Mouse (Mus musculus): ENCODE data around the gene Nhlrc3.

The Nhlrc3 gene

DNA sequence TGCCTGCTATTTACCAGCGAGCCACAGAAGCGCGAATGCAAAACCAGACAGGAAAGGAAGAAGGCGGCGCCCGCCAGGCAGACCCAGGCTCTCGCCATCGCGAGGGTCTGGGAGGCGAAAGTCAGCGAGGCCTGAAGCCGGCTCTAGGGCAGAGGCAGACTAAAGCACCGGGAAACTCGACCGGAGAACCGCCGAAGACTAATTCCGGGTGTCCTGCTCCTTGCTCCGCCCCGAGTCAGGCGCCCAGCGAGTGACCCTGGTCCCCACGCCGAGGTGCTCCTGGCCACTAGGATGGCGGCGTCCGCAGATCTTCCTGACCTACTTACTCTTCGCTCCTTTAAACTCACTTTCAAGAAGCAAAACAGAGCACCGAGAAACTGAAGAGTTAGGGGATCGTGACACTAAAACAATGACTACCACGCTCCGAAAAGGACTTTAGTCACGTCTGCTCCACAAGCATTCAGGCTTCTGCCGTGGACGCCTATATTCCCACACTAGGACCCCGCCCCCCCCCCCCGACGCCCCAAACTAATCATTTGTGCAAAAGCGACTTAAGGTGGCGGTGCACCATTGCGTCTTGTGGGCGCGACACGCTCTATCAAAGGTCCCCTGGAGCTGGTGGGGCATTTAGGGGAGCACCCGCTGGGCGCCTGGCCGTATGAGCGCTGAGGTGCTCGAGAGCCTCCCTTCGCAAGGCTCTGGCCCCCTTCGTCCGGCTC, at the start of gene Nhlrc3, which contains the start of gene Proser1:
Nhlrc3 (minus strand) TSS at position 287 of the 719 bp plus-strand sequence.
Proser1 (plus strand) TSS at position 621 of the 719 bp plus-strand sequence.
- DNase-seq (ENCODE audit: low read depth, low spot score): peak; percentile 95

DNA sequence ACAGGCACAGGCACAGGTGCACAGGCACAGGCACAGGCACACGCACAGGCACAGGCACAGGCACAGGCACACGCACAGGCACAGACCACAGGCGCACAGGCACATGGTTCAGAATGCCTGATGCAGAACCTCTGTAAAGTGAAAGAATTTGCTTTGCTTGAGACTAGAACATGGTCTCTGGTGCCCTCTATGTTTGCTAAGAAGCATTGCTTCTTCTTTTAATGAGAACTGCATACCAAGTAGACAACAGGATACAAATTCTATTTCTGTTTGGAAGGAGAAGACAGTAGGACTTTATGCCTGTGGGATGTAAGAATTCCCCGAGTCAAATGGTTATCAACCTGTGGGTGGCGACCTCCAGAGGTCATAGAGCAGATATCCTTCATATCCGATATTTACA, 39.3 kb upstream of the Nhlrc3 start:
- DNase-seq (ENCODE audit: low read depth, low spot score): no peak

DNA sequence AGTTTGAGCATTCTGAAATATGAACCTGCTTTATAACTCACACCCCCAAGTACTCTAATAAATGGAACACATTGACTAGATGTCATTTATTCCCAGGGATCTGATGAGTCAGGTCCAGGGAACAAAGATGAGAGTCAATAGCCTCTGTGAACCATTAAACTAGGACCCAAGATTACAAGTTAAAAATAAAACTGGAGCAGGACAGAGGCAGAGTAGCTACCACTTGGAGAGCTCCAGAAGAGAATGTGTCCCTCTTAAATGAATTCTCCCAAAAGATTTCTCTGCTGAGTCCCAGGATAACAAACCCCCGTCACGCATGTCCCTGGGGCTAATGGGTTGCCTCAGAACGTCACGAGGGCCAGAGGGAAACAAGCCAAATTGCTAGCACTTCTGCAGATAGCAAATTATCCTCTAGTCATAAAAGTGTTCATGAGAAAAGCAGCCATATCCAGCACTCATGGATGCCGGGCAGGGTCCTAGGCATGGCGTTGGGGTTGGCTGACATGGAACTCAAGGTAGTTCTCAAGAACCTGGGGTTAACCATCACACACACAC, 35.3 kb upstream of the Nhlrc3 start:
- DNase-seq (ENCODE audit: low read depth, low spot score): no peak

GRCm38 (mm10) chr3:53488353-53488752, 25.2 kb upstream of the Nhlrc3 start, which contains the start of gene Stoml3:
Gene Stoml3 (plus strand): TSS chr3:53488653.
- DNase-seq (ENCODE audit: low read depth, low spot score): no peak

- no peak for DNase-seq (ENCODE audit: low read depth, low spot score)
These were observed 24.0 kb upstream of the Nhlrc3 start for GRCm38 (mm10) chr3:53486996-53487576.

GRCm38 (mm10) chr3:53486561-53486960, 23.4 kb upstream of the Nhlrc3 start:
- no peak for DNase-seq (ENCODE audit: low read depth, low spot score)

- DNase-seq (ENCODE audit: low read depth, low spot score): no peak
These were observed 20.4 kb upstream of the Nhlrc3 start for GRCm38 (mm10) chr3:53483414-53484059.

DNA sequence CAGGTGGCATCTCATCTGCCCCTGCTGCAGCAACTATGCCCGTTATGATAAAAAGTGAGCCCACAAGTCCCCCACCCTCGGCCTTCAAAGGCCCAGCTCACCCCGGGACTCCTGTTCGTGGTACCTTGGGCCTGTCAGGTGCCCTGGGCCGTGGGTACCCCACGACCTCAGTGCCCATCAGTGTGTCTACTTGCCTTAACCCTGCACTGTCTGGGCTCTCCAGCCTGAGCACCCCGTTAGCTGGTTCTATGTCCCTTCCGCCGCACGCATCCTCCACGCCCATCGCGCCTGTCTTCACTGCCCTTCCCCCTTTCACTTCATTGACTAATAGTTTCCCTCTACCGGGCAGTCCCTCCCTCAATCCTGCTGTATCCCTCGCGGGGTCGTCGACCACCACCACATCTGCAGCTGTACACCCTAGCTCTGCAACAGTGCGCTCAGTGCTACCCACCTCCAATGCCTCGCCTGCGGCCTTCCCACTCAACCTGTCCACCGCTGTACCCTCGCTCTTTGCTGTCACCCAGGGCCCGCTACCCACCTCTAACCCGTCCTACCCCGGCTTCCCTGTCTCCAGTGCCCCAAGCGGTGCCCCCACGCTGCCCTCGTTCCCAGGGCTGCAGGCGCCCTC, 15.4 kb upstream of the Nhlrc3 start:
- no peak for DNase-seq (ENCODE audit: low read depth, low spot score)

- DNase-seq (ENCODE audit: low read depth, low spot score): no peak
These were observed 14.3 kb upstream of the Nhlrc3 start for GRCm38 (mm10) chr3:53477468-53477867.

DNA sequence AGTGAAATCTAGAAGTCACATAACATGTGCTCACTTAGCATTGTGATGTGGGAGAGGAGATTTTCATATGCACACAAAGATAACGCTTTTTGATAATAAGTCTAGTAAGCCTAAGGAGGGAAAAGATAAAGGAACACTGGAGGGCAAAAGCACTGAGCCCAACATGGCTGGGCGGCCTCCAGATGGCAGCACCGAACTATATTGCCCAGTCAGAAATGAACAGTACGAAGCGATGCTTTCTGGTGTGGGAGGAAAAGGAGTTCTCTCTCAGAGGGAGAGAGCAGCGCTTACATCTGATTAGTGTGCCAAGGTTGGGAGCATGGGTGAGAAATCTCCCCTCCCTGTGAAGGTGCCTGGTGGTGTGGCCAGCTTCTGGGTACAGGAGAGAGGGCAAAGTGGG, 12.8 kb upstream of the Nhlrc3 start:
- peak; percentile 26 for DNase-seq (ENCODE audit: low read depth, low spot score)

GRCm38 (mm10) chr3:53474179-53474578, 11.0 kb upstream of the Nhlrc3 start:
- no peak for DNase-seq (ENCODE audit: low read depth, low spot score)

DNA sequence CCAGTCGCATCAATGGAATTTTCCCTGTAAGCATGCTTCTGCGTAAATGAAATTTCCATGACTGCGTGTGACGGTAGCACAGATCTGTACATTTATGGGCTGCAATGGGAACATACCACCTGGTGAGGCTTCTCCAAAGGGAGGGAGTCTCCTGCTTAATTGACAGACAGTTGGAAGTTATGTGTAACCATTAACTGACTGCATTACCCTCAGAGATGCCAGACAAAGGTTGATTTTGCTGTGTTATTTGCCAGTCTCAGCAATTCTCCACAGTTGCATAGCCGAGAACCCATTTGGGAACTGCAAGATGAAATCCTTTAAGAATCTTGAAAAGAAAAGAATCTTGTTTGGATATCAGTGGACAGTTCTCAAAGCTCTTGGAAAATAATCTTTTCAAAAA, 8.9 kb upstream of the Nhlrc3 start:
- DNase-seq (ENCODE audit: low read depth, low spot score): no peak

- no peak for DNase-seq (ENCODE audit: low read depth, low spot score)
These were observed 6.5 kb upstream of the Nhlrc3 start for GRCm38 (mm10) chr3:53469650-53470049.

DNA sequence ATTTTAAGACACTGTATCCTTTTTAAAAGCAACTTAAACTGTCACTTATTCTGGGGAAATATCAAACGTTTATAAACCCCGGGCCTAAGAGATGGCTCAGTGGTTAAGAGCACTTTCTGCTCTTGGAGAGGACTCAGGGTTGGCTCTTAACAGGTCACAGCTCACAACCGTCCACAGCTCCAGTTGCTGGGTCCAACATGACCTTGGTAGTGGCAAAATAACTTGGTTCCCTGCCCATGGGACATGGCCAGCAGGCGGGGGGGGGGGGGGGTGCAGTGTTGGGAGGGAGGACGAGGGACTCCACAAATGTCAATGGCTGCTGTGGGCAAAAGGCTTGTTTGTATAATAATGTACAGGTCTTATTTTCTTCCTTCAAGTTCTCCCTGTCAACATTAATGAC, 4.2 kb upstream of the Nhlrc3 start:
- DNase-seq (ENCODE audit: low read depth, low spot score): no peak

DNA sequence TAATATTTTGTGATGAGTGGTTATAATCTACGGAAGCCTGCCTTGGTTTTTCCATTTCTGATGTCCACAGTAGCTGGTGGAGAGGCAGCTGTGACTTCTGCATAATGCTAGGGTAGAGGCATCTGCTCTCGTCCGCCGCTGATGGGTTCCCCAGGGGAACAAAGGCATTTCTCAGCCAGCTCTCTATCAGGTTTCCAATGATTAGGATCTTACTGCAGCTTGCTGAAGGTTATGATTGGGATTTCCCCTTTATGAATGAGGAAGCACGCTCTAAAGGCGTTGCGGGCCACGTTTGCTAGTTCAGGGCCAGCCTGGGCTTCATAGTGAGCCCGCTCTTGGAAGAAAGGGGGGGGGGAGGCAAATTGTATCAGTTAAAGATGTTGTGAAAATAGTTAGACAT, 3.3 kb upstream of the Nhlrc3 start:
- no peak for DNase-seq (ENCODE audit: low read depth, low spot score)

DNA sequence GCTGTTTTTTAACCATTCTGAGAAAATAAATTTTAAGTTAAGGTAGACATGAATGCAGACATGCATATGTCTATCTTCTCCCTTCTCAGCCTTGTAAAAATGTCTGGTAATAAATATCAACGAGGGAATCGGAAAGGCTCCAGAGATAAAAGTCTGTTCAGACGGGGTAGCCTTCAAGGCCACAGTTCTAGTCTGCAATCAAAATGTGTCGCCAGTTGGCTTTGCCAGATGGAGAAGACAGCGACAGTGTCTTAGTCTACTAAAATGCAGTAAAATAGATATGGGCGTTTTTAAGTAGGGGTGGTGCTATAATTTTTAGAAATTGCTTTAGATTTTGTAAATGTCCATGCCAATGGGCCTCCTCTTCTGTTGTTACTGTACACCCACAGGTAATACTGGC, 2.2 kb upstream of the Nhlrc3 start:
- DNase-seq (ENCODE audit: low read depth, low spot score): no peak

DNA sequence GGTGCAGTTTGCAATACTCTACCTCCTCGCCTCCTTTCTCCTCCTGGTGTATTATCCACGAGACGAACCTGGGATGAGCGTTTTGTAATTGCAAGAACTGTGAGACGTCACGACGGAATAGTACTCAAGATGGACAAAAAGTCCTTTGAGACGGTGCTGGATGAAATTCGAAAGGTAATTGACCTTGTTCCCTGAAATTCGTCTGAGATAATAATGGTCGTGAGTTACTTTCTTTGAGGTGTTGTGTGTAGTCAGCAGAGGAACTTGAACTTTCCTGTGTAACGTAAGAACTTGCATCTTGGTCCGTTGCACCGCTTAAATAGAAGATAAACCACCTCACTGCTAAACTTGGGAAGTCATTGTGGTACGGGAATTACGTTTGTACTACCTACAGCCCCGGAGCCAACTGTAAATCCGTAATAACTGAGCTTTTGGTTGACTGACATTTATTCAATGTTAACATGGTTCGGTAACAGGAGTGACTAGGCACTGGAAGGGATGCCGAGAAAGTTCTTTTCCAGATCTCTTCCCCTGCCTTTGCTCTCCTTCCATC, 1.1 kb upstream of the Nhlrc3 start:
- DNase-seq (ENCODE audit: low read depth, low spot score): no peak

DNA sequence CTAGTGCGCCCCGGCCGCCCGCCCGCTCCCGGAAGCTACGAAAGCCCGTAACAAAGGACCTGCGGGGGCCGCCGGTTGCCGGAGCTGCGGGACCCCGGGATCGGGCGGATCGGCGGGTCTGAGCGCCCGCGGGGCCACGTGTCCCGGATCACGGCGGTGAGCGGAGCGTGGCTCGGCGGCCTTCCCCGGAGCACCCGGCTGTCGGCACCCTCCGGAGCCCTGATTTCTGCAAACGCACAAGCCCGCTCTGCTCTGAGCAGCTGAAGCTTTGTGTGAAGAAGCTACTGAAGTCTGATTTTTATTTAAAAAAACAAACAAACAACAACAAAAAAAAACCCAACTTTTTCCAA, 608 bp upstream of the Nhlrc3 start:
- no peak for DNase-seq (ENCODE audit: low read depth, low spot score)

- DNase-seq (ENCODE audit: low read depth, low spot score): no peak
These were observed 459 bp downstream of the Nhlrc3 start for GRCm38 (mm10) chr3:53462701-53463045.

DNA sequence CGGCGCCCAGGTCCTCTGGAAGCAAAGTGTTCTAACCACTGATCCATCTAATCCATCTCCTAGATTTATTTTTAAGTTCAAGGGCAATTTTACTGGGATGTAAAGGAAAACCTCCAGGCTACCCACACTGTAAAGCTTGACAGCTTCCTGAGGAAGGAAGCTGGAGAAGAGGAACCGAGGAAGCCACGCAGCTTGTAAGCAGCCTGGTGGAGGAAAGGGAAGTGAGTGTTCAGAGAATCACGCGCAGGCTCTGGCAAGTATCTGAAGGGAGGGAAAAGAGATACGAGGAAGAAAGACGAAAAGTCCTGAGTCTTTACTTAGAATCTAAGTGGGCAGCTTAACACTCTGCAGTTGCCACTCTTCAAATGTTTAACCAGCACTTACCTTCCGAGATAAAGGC, 3.0 kb downstream of the Nhlrc3 start:
- DNase-seq (ENCODE audit: low read depth, low spot score): no peak

- no peak for DNase-seq (ENCODE audit: low read depth, low spot score)
These were observed 5.4 kb downstream of the Nhlrc3 start for GRCm38 (mm10) chr3:53457750-53458149.

DNA sequence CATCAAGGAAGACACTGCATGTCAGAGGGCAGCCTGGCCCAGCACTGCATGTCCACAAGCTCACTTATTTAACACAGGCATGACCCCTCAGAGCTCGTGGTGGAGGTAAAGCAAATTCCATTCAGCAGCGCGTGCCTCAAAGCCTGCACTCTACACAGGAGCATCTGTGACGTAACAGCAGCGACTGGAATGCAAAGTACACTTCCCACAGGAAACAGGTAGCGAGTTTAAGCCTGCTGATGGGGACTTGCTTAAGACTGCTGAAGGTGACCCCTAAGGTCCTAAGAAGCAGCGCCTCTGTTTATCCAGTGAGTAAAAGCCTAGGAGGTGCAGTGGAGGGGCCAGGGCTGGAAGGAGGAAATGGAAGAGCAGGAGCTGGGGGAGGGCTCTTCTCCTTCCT, 8.1 kb downstream of the Nhlrc3 start:
- DNase-seq (ENCODE audit: low read depth, low spot score): no peak

Data from brain, embryonic 18.5 days (tissue).